Mouse (Mus musculus) c-Kit-positive CD71-positive TER-119-positive erythroid progenitor cells, embryonic 14.5 days (primary cell): Measurements from ENCODE around the gene Atxn3.
A peak's percentile ranks its signal among the peaks of the same experiment; 100 is the strongest.
"Not testable (repeated sequence)": the region's sequence is repeated elsewhere in the genome, so short reads cannot be mapped to it uniquely, and the experiment has no call there.

Experiments used
- DNase-seq: peaks from one replicate; pipeline ENCODE4 v3.0.0-alpha.2; 2013; ENCODE audit warnings: low spot score

Gene Atxn3

DNA sequence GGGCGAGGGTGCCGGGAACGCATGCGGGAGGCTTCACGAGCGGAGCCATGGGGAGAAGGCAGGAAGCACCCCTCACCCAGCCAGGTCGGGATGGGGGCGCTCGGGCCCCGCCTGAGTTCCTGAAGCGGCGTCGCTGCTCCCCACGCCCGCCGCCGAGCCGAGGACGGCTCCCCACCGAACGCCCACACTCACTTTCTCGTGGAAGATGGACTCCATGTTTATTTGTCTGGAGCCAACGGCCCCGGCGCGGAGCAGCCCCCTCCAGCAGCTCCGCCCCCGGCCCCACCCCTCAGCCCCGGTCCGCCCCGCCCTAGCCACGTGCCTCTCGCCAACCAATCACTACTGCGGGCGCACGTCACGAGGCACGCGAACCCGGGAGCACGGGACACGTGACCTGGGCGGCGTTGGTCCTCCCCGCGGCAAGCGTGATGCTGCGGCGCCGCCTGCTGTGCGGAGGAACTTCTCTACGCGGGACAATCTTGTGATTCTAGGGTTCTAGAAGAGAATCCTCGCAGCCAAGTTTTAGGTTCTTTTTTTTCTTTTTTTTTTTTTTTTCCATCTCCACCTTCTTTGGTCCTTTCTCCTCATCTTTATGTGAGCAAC, at the start of gene Atxn3:
Gene Atxn3, minus strand, starts transcription at position 305 of the 603 bp plus-strand sequence.
- peak; percentile 94 for DNase-seq

DNA sequence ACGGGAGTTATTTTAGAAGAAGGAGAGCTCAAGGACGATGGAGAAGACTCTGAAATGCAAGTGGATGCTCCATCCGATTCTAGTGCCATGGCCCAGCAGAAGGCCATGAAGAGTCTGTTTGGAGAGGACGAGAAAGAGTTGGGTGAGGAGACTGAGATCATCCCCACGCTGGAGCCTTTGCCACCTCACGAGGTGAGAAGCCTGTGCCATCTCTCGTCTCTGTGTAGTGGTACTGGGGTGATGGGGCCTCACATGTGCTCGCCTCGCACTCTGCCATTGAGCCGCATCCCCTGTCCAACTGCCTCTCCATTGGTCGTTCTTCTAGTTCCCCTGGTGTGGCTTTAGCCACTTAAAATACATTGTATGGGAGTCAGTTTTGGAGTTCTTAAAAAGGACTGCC, 42.7 kb upstream of the Atxn3 start:
- no peak for DNase-seq

DNA sequence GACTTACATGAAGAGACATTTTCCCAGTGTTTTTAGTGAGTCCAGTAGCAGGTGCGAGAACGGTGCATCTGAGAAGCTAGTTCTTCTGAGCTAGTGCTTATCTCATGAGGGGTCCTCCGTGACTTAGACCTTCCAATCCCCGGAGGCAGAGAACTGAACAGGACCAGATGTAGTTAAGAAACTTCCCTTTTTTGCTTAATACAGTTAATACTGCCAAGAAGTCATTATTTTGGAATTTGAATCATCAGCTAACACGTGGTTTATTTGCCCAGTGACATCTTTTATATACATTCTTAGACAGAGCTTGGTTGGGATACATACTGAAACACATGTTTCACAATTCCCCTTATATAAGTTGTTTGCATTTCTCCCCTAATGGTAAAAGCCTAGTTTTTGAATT, 40.9 kb upstream of the Atxn3 start:
- DNase-seq, result no peak

DNA sequence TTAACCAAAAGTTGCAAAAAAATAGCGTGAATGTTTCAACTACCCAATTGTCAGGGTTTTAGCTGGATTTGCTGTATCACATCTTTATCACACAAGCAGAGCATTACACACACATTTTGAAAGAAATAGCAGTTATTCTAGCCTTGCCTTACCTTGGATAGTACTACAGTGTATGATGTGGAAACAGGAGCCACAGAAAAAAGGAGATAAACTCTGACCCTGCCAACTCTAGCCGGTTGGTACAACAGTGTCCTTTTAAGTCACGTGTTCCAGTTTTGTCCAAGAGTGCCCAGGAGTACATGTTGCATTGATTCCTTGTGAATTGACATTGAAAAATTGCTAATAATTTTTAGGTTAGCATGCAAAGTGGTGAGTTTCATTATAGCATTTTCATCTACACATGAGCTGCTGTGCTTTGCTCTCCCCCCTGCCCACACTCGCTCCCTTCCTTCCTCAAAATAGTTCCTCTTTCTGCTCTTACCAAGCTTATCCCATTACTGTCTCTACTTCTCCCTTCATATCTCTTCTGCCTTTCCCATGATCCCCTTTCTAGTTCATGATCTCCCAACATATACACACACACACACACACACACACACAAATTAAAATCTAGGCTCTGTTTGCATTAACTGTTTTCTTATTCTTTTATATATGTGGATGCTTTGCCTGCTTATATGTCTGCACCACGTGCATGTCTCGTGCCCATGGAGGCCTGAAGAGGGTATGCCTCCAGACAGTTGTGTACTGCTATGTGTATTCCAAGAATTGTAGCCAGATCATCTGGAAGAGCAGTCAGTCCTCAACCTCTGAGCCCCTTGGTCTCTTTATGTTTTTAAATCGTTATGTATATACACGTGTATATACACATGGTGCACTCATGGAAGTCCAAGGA, 36.8 kb upstream of the Atxn3 start:
- no peak for DNase-seq

DNA sequence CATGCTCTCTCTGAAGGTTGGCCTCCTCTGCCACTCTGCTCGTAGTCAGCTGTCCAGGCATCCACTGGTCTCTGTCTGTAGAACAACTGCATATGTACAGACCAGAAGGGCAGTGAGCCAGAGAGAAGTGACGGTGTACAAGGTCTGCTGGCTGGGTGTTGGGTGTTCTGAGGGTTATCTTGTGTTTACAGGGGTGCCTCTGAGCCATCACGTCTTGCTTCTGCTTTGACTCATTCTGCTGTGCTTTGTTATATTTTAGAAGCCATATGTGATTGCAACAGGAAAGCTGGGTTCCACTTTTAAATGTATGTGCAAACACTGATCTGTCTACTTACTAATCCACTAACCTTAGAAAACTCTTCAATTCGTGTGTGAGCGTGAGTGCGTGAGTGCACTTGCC, 29.6 kb upstream of the Atxn3 start:
- DNase-seq, result no peak

DNA sequence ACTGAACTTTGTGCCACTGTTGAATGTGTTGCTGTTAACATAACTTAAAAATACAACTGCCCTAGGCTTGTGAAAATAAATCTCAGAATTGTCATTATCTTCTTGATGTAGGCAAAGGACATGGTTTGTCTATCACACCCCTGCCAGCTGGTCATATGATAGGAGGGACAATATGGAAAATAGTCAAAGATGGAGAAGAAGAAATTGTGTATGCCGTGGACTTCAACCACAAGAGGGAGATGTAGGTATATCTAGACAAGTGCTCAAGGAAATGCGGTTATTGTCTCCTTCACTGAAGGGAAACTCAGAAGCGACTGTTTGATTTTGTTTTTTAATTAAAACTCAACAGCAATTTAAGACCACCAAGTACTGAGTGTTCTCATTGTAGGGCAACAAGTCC, 27.1 kb upstream of the Atxn3 start:
- DNase-seq, result no peak

DNA sequence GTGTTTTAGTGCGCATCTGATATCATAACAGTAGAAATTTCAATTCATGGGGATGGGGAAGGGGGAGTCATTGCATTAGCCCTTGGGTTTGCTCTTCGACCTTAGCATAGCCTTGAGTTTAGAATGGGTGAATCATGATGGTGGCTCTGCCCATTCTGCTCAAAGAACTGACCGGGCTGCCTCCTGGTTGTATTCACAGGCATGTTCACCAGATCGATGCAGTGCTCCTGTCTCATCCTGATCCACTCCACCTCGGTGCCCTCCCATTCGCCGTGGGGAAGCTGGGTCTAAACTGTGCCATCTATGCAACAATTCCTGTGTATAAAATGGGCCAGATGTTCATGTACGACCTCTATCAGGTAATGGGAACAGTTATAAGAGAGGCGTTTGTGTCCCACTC, 24.9 kb upstream of the Atxn3 start:
- DNase-seq, result no peak

DNA sequence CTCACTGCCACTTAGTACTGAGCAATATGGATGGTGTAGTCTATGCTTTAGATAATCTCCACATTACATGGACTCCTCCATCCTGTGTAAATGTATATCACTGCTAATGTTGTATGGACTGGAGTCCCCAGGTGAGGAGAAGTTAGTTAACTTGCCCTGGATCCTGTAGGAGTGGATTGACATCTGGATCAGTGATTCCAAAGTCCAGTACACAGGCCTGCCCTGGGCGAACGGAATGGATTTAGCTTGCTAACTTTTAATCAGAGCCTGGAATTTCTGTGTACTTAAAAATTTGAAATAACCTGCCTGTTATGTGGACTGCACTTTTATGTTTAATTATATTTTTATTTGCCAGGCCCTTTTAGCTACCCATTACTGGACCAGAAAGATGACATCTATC, 23.5 kb upstream of the Atxn3 start:
- DNase-seq, result no peak

DNA sequence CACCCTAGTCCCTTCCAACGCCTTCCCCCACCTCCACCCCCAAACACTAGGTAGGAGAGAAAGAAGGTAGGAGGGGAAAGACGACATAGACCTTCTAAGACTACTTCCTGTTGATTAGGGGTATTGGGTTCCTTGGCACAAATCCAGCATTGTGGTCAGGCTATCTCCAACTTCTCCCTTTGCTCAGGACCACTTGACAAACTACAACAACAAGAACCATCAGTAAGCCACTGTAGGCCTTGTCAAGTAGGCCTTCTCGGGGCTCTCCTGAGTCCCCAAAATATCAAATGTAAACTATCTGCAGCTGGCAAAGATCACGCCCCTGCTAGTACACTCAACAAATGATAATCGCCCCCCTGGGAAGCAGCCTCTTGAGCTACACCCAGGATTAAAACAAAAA, 22.2 kb upstream of the Atxn3 start:
- DNase-seq, result no peak

DNA sequence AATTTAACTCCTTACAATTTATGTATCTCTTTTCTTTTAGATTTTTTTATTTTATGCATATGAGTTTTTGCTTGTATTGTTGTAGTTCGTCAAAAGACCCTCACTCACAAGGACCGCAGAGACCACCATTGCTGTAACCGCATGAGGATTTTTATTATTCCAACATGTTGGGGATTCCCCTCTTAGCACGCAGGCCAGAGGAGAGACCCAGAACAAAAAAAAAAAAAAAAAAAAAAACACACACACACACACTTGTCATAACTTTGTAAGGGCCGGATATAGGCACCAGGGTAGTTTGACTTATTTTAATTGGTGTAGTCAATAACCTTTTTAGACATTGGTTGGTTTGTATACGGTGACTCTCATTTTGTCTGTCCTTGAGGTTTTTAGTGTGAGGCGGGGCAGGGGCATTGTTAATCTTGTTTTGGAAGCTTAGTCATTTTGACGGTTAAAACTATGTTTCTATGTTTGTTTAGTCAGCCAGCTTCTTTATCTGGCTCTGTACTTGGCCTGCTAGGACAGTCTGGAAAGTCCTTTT, 21.2 kb upstream of the Atxn3 start:
- DNase-seq, result no peak

DNA sequence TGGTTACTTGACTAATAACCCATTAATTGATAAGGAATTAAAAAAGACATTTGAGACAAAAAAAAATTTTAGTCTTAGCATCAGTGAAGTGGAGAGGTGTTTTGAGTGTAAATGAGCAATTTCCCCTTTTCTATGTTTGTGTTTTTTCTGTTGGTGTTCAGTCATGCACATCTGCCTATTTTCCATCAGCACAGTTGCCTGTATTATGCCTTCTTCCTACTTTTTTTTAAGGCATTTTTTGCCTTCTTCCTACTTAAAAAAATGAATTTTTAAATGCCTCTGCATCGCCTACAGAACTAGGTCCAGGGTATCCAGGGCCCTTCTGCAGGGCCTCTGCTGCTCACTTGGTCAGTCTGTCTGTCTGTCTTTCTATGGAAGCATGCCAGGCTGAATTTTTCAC, 20.5 kb upstream of the Atxn3 start:
- no peak for DNase-seq

DNA sequence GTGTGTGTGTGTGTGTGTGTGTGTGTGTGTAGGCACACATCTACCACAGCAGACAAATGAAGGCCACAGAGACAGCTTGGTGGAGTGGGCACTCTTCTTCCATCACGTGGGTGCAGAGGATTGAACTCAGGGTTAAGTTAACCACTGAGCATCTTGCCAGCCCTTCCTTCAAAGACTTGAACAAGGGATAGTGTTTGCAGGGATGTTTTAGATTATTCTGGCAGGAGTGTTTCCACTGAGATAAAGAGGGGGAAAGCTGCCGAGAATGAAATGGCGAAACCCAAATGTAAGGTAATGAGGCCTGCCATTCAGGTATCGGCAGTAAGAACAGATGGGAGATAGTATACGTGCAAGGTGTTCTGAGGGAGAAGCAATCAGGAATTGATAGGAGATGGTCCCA, 20.1 kb upstream of the Atxn3 start:
- DNase-seq, result peak; percentile 45

DNA sequence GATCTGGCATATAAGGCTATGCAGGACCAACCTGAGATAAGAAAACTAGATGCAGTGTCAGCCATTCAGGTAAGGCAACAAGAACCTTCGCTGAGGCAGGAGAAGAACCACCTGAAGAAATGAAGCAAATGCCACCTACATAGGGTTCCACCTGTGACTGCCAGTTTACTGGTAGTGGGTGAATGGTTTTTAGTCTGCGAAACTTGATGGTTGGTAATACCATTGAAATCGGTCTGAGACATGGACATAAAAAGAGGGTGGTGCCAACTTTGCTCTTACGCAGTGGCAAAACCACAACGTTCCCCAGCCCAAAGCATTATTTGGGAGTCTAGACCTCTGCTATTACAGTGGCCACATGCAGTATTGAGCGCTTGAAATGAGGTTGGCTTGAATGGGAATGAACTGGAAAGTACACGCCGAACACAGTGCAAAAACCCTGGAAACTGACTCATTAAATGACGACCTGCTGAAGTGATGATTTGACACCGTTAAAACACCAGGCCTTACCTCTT, 19.4 kb upstream of the Atxn3 start:
- DNase-seq, result no peak

DNA sequence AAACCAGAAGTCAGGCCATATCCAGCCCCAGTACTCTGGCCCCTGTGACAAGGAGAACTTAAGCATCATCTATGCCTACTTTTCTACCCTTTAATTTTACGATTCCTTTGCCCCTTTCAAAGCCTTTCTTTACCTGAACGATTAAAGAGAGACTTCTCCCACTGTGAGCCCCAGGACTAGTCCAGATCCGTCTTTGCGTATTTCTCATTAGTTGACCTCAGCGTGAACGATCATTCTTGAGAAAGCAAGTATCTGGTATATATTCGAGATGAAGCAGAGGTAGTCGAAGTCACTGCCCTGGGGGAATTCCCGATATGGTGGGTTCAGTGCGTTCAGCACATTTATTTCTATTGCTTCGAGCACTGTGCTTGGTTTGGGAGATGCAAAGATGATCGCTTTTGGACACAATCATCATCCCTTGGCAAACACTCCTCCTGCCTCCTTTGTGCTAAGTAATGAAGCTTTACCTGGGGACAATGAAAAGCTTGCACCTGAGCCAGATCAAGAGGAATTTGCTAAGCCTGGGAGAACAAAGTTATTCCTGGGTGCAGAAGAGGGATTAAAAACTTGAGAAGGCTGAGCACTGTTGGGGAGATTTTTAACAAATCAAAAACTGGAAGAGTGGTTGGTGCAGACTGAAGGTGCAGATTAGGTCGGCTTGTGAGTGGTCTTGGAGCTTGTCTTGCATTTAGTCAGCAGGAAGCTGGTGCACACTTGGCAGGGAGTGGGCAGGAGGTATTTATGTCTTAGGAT, 18.8 kb upstream of the Atxn3 start:
- no peak for DNase-seq

DNA sequence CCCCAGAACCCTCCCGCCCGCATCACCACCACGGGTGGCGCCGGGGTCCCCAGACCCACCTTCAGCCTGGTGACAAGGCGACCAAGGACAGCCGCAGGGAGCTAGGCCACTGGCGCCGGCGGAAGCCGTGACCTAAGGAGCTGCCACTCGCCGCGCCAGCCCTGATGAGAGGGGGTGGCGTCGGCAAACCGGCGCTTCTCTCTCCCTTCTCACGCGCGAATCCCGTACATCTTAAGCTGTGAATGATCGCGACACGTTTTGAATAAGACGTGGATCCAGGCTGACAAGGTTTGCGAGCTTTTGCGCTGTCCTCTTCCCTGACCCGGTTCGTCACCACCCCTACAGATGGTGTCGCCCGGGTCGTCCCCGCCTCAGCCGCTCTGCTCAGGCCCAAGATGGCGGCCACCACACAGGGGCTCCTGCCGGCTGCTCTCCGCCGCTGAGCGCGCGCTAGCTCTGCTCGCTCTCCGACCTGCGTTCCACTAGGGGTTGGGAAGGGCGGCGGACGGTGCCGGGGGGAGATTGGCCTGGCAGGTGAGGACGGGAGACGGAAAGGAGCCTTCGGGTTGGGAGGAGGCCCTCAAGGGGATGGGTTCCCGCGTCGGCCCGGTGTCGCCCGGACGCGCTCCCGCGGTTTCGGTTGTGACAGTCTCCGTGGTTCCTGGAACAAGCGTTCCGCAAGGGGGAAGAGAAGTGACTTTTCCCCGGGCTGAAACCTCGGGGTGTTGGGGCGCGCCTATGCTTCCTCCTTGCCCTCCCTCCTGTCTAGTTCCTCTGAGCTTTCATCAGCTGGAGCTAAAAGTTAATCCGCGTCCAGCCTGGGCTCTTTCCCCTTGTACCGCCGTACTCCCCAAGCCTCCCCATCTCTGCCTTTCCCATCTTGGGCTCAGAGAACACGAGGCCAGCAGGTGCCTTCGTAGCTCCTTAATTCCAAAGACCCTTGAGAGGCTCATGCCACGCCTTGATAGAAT, 17.8 kb upstream of the Atxn3 start, which contains the start of gene Cpsf2:
Gene Cpsf2, plus strand, starts transcription at position 388 of the 971 bp plus-strand sequence.
- DNase-seq, result peak; percentile 77

DNA sequence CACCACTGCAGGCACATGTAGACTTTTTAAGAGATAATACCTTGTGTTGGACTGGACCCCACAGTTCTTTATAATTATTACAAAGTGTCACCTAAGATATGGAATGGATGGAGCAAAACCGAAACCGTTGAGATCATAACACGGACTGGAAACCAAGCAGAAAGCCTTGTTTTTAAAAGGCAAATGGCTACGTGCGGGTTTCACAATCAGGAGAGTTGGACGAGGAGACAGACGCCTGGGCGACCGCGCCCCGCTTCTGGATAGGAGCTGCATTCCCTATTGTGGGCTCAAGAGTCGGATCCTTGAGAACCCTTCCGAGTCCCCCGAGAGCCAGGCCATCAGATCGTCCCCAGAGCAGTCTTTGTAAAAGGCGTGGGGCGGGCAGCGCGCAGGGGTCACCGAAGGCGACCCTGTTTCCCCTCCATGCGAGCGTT, 17.1 kb upstream of the Atxn3 start:
- peak; percentile 50 for DNase-seq

DNA sequence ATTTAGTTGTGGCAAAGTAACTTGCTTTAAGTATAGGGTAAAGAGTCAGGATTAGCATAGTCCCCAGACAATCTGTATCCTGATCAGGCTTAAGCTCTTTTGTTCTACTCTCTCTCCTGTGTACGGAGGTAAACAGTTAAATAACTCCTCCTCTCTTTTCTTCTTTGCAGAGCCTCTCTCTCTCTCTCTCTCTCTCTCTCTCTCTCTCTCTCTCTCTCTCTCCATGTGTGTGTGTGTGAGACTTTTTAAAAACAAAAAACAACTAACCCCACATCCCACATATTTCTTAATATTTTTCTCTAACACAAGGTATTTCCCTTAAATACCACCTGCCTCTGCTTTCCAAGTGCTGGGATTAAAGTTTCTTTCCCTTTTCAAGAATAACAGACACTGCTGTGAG, 16.5 kb upstream of the Atxn3 start:
- DNase-seq, result no peak

DNA sequence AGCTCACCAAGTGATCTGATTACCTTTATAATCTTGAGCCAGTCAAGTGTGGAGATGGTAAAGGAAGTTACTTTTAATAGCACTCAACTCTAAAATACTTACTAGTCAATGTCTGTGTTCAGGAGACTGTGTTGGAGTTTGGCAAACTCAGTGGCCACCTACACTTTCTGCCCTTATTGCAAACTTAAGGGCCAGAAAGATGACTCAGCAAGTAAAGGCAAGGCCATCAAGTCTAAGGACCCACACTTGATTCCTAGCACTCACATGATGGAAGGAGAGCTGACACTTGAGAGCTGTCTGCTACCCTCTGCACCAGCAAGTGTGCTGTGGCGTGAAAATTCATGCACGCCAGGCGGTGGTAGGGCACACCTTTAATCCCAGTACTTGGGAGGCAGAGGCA, 14.2 kb upstream of the Atxn3 start:
- DNase-seq, result no peak

DNA sequence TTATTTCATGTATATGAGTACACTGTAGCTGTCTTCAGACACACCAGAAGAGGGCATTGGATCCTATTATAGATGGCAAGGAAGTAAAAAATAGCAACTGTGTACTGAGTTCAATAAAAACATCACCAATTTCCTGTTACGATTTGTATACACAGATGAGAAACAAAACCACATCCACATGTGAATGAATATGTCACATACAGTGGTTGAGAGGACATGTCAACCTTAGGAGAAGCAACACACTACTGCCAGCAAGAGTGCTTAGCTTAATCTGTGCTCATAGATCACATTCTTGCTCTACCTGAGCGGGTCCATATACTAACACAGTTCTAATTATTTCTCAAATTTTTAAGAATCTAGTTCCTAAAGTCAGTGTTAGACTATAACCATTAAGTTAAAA, 13.3 kb upstream of the Atxn3 start:
- DNase-seq, result no peak

DNA sequence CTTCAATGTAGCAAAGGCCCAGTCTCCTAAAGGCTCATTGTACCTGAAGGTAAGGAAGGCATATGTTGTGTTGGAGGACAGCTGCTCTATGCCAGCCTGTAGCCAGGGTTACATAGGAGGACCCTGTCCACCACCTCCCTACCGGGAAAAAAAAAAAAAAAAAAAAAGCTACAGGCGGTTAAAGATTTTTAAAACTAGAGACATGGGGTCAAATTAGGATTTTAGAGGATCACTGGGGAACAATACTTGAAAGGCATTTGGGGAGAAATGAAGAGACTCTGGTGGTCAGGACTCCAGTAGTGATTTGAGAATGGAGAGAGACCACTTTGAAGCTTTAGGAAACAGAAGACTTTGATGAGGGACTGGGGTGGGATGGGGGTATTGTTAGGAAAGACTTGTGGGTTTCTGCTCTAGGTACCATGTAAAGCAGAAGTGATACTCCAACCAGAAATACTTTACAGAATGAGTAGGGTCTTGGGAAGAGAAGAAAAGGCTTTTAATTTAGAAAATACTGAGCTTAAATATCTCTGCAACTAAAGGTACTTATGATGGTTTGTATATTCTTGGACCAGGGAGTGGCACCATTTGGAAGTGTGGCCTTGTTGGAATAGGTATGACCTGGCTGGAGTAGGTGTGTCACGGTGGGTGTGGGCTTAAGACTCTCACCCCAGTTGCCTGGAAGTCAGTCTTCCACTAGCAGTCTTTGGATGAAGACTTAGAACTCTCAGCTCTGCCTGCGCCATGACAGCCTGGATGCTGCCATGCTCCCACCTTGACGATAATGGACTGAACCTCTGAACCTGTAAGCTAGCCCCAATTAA, 1.1 kb upstream of the Atxn3 start:
- DNase-seq, result not testable (repeated sequence)
